ENCODE assay signal across 14 mouse cellular contexts in genomic region chr3:127852722-127853121, GRCm38 (mm10). TPM values are rescaled to one million over a fixed set of nuclear protein-coding genes. Genes with fewer than 3 reads are reported as not detected.
DNase-seq lines count a peak whose midpoint lies in the region; ATAC-seq lines count a peak whose summit lies in the region.
"Had no signal": no experiment of that assay in that cellular context is flagged by ENCODE, and none has a peak within 500 bp of the region (broad histone marks: within the 10 kb centered on the region; RNA-seq: fewer than 3 reads in every experiment).

No protein-coding gene starts in this region.

- peak; percentile 80 for DNase-seq in forebrain, embryonic 14.5 days (ENCODE audit: low spot score)
- DNase-seq in forebrain, embryonic 10.5 days (ENCODE audit: extremely low spot score, low spot score) = no peak
- DNase-seq in layer of hippocampus, adult 8-10 months (ENCODE audit: low spot score in 2 of 2) = peak; percentile 21 to 32
- no peak for DNase-seq in layer of hippocampus, postnatal 36 days
- DNase-seq in natural killer cell, adult 2 months (ENCODE audit: low spot score in 2 of 2) = no peak

- no peak overlapping the region for H3K9ac ChIP-seq in forebrain, embryonic 14.5 days (ENCODE audit: low read length)
- H3K9ac ChIP-seq in hindbrain, embryonic 12.5 days = no peak overlapping the region
- H3K9ac ChIP-seq in hindbrain, embryonic 13.5 days = no peak overlapping the region
- H3K9ac ChIP-seq in forebrain, embryonic 16.5 days (replicated peaks; ENCODE audit: low read depth, low read length) = no peak overlapping the region
- H3K9ac ChIP-seq: embryonic facial prominence, embryonic 15.5 days; heart, embryonic 15.5 days; intestine, embryonic 15.5 days had no signal

- H3K27ac ChIP-seq in forebrain, embryonic 14.5 days (ENCODE audit: low read depth, low read length) = peak overlapping the region; percentile 36; the same call in 1 of the 2 replicates
- H3K27ac ChIP-seq in forebrain, embryonic 10.5 days = no peak overlapping the region
- no peak overlapping the region for H3K27ac ChIP-seq in hindbrain, embryonic 12.5 days
- no peak overlapping the region for H3K27ac ChIP-seq in hindbrain, embryonic 13.5 days
- no peak overlapping the region; the same call in 1 of the 2 replicates for H3K27ac ChIP-seq in forebrain, embryonic 16.5 days (ENCODE audit: low read length)
- H3K27ac ChIP-seq: embryonic facial prominence, embryonic 15.5 days; gastrocnemius, adult 2 months; heart, embryonic 15.5 days; hindbrain, postnatal 0 days; intestine, embryonic 15.5 days had no signal

- 70% methylated on average over 9 of the region's 9 CpGs for WGBS in forebrain, embryonic 14.5 days
- WGBS in forebrain, embryonic 10.5 days = 88% methylated on average over 9 of the region's 9 CpGs
- 72% methylated on average over 9 of the region's 9 CpGs for WGBS in hindbrain, embryonic 12.5 days
- 73% methylated on average over 9 of the region's 9 CpGs for WGBS in hindbrain, embryonic 13.5 days
- 56% methylated on average over 9 of the region's 9 CpGs for WGBS in forebrain, embryonic 16.5 days

- no peaks in the 10 kb centered on the region for H3K36me3 ChIP-seq in forebrain, embryonic 14.5 days (ENCODE audit: control insufficient read depth, insufficient read depth, low read length)
- no peaks in the 10 kb centered on the region for H3K36me3 ChIP-seq in forebrain, embryonic 10.5 days (replicated peaks)
- H3K36me3 ChIP-seq in hindbrain, embryonic 12.5 days = no peaks in the 10 kb centered on the region
- no peaks in the 10 kb centered on the region for H3K36me3 ChIP-seq in hindbrain, embryonic 13.5 days
- no peaks in the 10 kb centered on the region for H3K36me3 ChIP-seq in forebrain, embryonic 16.5 days (ENCODE audit: control insufficient read depth, insufficient read depth)
- H3K36me3 ChIP-seq: embryonic facial prominence, embryonic 15.5 days; heart, embryonic 15.5 days; intestine, embryonic 15.5 days had no signal

- peaks cover 6% of the 10 kb centered on the region for H3K4me1 ChIP-seq in forebrain, embryonic 14.5 days (ENCODE audit: control insufficient read depth, insufficient read depth, low read length)
- peaks cover 9% of the 10 kb centered on the region for H3K4me1 ChIP-seq in forebrain, embryonic 10.5 days
- peaks cover 6% of the 10 kb centered on the region; the same call in 1 of the 2 replicates for H3K4me1 ChIP-seq in hindbrain, embryonic 12.5 days
- H3K4me1 ChIP-seq in hindbrain, embryonic 13.5 days (replicated peaks) = peaks cover 7% of the 10 kb centered on the region; the same call in 1 of the 2 replicates
- H3K4me1 ChIP-seq in forebrain, embryonic 16.5 days (replicated peaks; ENCODE audit: control insufficient read depth, insufficient read depth, low read length) = peaks cover 12% of the 10 kb centered on the region
- H3K4me1 ChIP-seq: intestine, embryonic 15.5 days had no signal

- H3K4me2 ChIP-seq in forebrain, embryonic 14.5 days (ENCODE audit: low read length) = no peak overlapping the region
- H3K4me2 ChIP-seq in hindbrain, embryonic 12.5 days (replicated peaks) = no peak overlapping the region
- no peak overlapping the region for H3K4me2 ChIP-seq in hindbrain, embryonic 13.5 days
- H3K4me2 ChIP-seq in forebrain, embryonic 16.5 days (ENCODE audit: low read length) = no peak overlapping the region
- H3K4me2 ChIP-seq: intestine, embryonic 15.5 days had no signal

- peak; percentile 74; the same call in 1 of the 2 replicates for ATAC-seq in forebrain, embryonic 14.5 days
- ATAC-seq in hindbrain, embryonic 12.5 days (ENCODE audit: low FRiP score) = 0 out of 2 replicates have a peak, but pooled peaks have one; percentile 7
- ATAC-seq in hindbrain, embryonic 13.5 days (ENCODE audit: low FRiP score) = no peak
- ATAC-seq in forebrain, embryonic 16.5 days = peak; percentile 82

- H3K9me3 ChIP-seq in forebrain, embryonic 14.5 days (replicated peaks; ENCODE audit: control insufficient read depth, low read length) = no peaks in the 10 kb centered on the region
- no peaks in the 10 kb centered on the region for H3K9me3 ChIP-seq in forebrain, embryonic 10.5 days
- no peaks in the 10 kb centered on the region for H3K9me3 ChIP-seq in hindbrain, embryonic 12.5 days (replicated peaks)
- H3K9me3 ChIP-seq in hindbrain, embryonic 13.5 days = no peaks in the 10 kb centered on the region
- no peaks in the 10 kb centered on the region for H3K9me3 ChIP-seq in forebrain, embryonic 16.5 days (ENCODE audit: control insufficient read depth, low read length)
- H3K9me3 ChIP-seq: embryonic facial prominence, embryonic 15.5 days; heart, embryonic 15.5 days; intestine, embryonic 15.5 days had no signal

- H3K27me3 ChIP-seq in forebrain, embryonic 14.5 days (replicated peaks; ENCODE audit: control insufficient read depth, insufficient read depth, low read length) = no peaks in the 10 kb centered on the region
- peaks cover 12% of the 10 kb centered on the region for H3K27me3 ChIP-seq in forebrain, embryonic 10.5 days (ENCODE audit: poor library complexity, severe bottlenecking)
- H3K27me3 ChIP-seq in hindbrain, embryonic 12.5 days = no peaks in the 10 kb centered on the region; the same call in 1 of the 2 replicates
- H3K27me3 ChIP-seq in hindbrain, embryonic 13.5 days = no peaks in the 10 kb centered on the region
- H3K27me3 ChIP-seq in forebrain, embryonic 16.5 days (replicated peaks; ENCODE audit: control insufficient read depth, insufficient read depth, low read length) = no peaks in the 10 kb centered on the region
- H3K27me3 ChIP-seq: embryonic facial prominence, embryonic 15.5 days; intestine, embryonic 15.5 days had no signal

- H3K4me3 ChIP-seq in forebrain, embryonic 14.5 days (ENCODE audit: low read depth, low read length) = no peak overlapping the region
- no peak overlapping the region for H3K4me3 ChIP-seq in forebrain, embryonic 10.5 days
- H3K4me3 ChIP-seq in hindbrain, embryonic 12.5 days = no peak overlapping the region
- no peak overlapping the region for H3K4me3 ChIP-seq in hindbrain, embryonic 13.5 days
- no peak overlapping the region for H3K4me3 ChIP-seq in forebrain, embryonic 16.5 days (replicated peaks; ENCODE audit: low read length)
- H3K4me3 ChIP-seq: embryonic facial prominence, embryonic 15.5 days; erythroblast, embryonic 14.5 days; heart, embryonic 15.5 days; intestine, embryonic 15.5 days had no signal

RNA-seq across cellular contexts. Expression of gene Ap1ar, which starts 15.4 kb away (rescaled TPM):
- 42.8 and 53.3 TPM in 2 replicates for polyA plus RNA-seq in forebrain, embryonic 14.5 days (2014; fragmentation: Nextera tagmentation; extraction: Ambion mirVana)
- 53.1 and 57.8 TPM in 2 replicates for polyA plus RNA-seq in forebrain, embryonic 10.5 days (2016; fragmentation: Nextera tagmentation; extraction: Ambion mirVana)
- 80.8 and 83.8 TPM in 2 replicates for polyA plus RNA-seq in hindbrain, embryonic 12.5 days (2016; fragmentation: Nextera tagmentation; extraction: Ambion mirVana)
- polyA plus RNA-seq in hindbrain, embryonic 13.5 days (2015; fragmentation: Nextera tagmentation; extraction: Ambion mirVana) = 83.0 and 85.1 TPM in 2 replicates
- total RNA-seq in layer of hippocampus, adult 8-10 months (2022) = 10 to 100 TPM; 71.5 to 88.5 (median 84.3) TPM
- total RNA-seq in layer of hippocampus, postnatal 36 days (2021) = 10 to 100 TPM; 77.7 to 81.5 TPM
- 83.0 and 83.1 TPM in 2 replicates for polyA plus RNA-seq in forebrain, embryonic 16.5 days (2015; fragmentation: Nextera tagmentation; extraction: Ambion mirVana)

RNA-seq across cellular contexts. Expression of gene Fam241a, which starts 43.4 kb away (rescaled TPM):
- 9.6 and 10.2 TPM in 2 replicates for polyA plus RNA-seq in forebrain, embryonic 14.5 days (2014; fragmentation: Nextera tagmentation; extraction: Ambion mirVana)
- 2.2 and 2.6 TPM in 2 replicates for polyA plus RNA-seq in forebrain, embryonic 10.5 days (2016; fragmentation: Nextera tagmentation; extraction: Ambion mirVana)
- polyA plus RNA-seq in hindbrain, embryonic 12.5 days (2016; fragmentation: Nextera tagmentation; extraction: Ambion mirVana) = 12.0 and 12.7 TPM in 2 replicates
- polyA plus RNA-seq in hindbrain, embryonic 13.5 days (2015; fragmentation: Nextera tagmentation; extraction: Ambion mirVana) = 10.1 and 11.1 TPM in 2 replicates
- 1 to 10 TPM; 2.3 to 3.4 (median 3.1) TPM for total RNA-seq in layer of hippocampus, adult 8-10 months (2022)
- 1 to 10 TPM; 2.6 to 3.1 TPM for total RNA-seq in layer of hippocampus, postnatal 36 days (2021)
- 10.2 and 10.5 TPM in 2 replicates for polyA plus RNA-seq in forebrain, embryonic 16.5 days (2015; fragmentation: Nextera tagmentation; extraction: Ambion mirVana)

Comparison
In these comparisons a context has a peak if more than half of its experiments do, and no peak if none do; other contexts are left out.
1. DNase-seq: peak in forebrain, embryonic 14.5 days (single experiment) and layer of hippocampus, adult 8-10 months (2 of 2); none in forebrain, embryonic 10.5 days (single experiment), layer of hippocampus, postnatal 36 days (0 of 2) and natural killer cell, adult 2 months (0 of 2).